Mouse (Mus musculus) kidney, adult 2 months (tissue): Measurements from ENCODE around the gene Pnpo. TPM values are rescaled to one million over a fixed set of nuclear protein-coding genes. Genes with fewer than 3 reads are reported as not detected.
A peak's percentile ranks its signal among the peaks of the same experiment; 100 is the strongest.

Source experiments
- DNase-seq: peaks from one replicate; pipeline ENCODE4 v3.0.0; 2021
- H3K27ac ChIP-seq: fragments of 200-500 bp; 2 replicates; pipeline ENCODE4 v1.5.1; 2012; ENCODE audit warnings: low read depth, low read length, control low read depth, inconsistent platforms; ENCODE audit not compliant: insufficient read depth
- H3K27me3 ChIP-seq: fragments of 200-500 bp; replicated peaks from 2 replicates; pipeline ENCODE4 v1.6.1; 2012; ENCODE audit warnings: mild to moderate bottlenecking, moderate library complexity, low read length, inconsistent platforms; ENCODE audit not compliant: control insufficient read depth, insufficient read depth
- H3K36me3 ChIP-seq: fragments of 200-500 bp; 2 replicates; pipeline ENCODE4 v1.6.1; 2012; ENCODE audit warnings: mild to moderate bottlenecking, moderate library complexity, low read length, inconsistent platforms; ENCODE audit not compliant: control insufficient read depth, insufficient read depth
- H3K4me1 ChIP-seq: fragments of 200-500 bp; 2 replicates; pipeline ENCODE4 v1.6.1; 2011; ENCODE audit warnings: low read length; ENCODE audit not compliant: control insufficient read depth, insufficient read depth
- H3K4me3 ChIP-seq: fragments of 200-500 bp; 2 replicates; pipeline ENCODE4 v1.5.1; 2011; ENCODE audit warnings: mild to moderate bottlenecking, low read depth, low read length, control low read depth; ENCODE audit not compliant: insufficient read depth
- CTCF ChIP-seq: fragments of 200-500 bp; conservative IDR thresholded peaks from 2 replicates; pipeline ENCODE4 v1.5.1; 2011; ENCODE audit warnings: low read depth, mild to moderate bottlenecking, control low read depth, low read length, moderate library complexity, mixed read lengths; ENCODE audit not compliant: insufficient read depth, insufficient read length
- POLR2A ChIP-seq: fragments of 200-500 bp; IDR thresholded peaks from one replicate; pipeline ENCODE4 v1.6.1; 2011; ENCODE audit warnings: low read depth, low read length, control low read depth
- WGBS: fragments of 180-500 bp; shearing (Covaris S2); methylation state at CpG from one replicate; pipeline ENCODE4 v1.1.7; 2018; 5-methylcytosine and 5-hydroxymethylcytosine counted together
- polyA plus RNA-seq: library from polyadenylated mRNA; depleted of rRNA; stranded (reverse); fragments of >200 nt; gene quantifications from 2 replicates; pipeline ENCODE4 v1.2.3, GENCODE M21; 2012

Pnpo gene
- polyA plus RNA-seq, 1 experiment: 77.1 TPM

DNA sequence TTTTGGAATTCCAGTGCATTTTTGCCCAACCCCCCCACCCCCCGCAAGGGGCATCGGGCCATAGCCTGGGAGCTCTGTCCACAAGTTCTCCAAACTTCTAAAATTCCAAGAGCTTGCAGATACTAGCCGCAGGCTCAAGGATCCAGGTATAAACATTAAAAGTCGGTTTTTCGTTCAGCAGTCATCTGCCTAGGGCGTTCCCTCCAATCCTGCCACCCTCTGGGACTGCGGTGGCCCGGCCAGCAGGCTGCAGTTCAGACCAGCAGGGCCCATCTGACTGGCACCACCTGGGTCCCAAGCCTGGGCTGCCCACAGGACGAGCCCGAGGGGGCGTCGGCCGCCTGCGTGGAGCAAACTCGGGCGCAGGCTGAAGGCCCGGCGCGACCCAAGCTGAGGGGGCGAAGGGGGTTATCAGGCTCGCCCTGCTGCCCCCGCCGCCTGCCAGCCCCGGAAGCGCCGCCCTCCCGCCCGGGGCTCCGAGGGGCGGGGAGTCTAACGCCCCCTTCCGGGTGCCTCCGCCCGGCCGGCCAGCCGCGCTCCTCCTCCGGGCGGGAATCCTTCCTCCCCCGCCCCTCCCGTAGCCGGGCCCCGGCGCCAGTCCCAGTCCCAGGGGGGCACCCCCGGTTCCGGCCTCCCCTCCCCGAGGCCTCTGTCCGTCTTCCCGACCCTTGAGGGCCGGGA, 33.3 kb upstream of the Pnpo start:
- Histone ChIP-seq H3K27ac (peak overlapping the region; percentile 90), H3K4me1 (peaks cover 13% of the 10 kb centered on the region; the same call in 1 of the 2 replicates), H3K36me3 (no peaks in the 10 kb centered on the region), H3K27me3 (no peaks in the 10 kb centered on the region), H3K4me3 (peak overlapping the region; percentile 68)
- DNase-seq: peak; percentile 91
- TF ChIP-seq CTCF: no peak
- no peak for TF ChIP-seq POLR2A
- 2% methylated on average over 49 of the region's 50 CpGs for WGBS

DNA sequence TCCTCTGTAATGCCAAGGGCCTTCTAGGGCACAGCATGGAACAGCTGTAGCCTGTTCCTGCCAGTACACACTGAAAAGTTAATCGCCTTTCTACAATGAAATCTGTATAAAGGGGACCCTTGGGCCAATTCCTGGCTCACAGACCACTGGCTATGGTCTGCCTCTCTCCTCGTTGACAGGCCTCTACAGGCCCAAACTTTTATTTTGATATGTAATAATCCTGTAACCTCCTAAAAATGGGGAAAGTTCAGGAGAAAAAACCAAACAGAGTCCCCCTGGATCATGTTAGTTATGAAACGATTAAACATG, 32.5 kb upstream of the Pnpo start:
- Histone ChIP-seq H3K4me3 (no peak overlapping the region; the same call in 1 of the 2 replicates), H3K36me3 (no peaks in the 10 kb centered on the region), H3K27ac (peak overlapping the region; percentile 90), H3K4me1 (peaks cover 13% of the 10 kb centered on the region; the same call in 1 of the 2 replicates), H3K27me3 (no peaks in the 10 kb centered on the region)
- 29% methylated on average over 3 of the region's 3 CpGs for WGBS
- DNase-seq: no peak
- TF ChIP-seq CTCF (no peak), POLR2A (no peak)

- H3K36me3 ChIP-seq: no peaks in the 10 kb centered on the region
- peak; percentile 54 for DNase-seq
Measured at GRCm38 (mm10) chr11:96975511-96976378, 32.0 kb upstream of the Pnpo start.

DNA sequence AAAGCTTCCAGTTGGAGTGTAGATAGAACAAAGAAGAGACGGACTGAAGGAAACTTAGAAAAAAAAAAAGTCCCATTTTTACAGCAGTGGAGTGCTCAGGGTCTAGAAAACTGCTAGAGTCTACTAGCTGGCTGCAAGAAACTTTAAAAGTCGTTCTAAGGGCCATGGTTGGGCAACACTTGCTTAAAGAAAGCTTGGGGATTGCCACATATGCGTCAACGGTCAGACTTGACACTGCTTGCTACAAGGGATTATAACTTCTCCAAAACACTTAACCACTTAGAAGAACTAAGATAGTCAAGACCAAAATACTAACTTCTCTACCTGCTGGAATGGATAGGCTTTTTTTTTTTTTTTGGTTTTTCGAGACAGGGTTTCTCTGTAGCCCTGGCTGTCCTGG, 31.0 kb upstream of the Pnpo start:
- 77% methylated on average over 5 of the region's 5 CpGs for WGBS
- Histone ChIP-seq H3K27ac (no peak overlapping the region), H3K4me3 (no peak overlapping the region), H3K36me3 (no peaks in the 10 kb centered on the region), H3K4me1 (peaks cover 19% of the 10 kb centered on the region), H3K27me3 (no peaks in the 10 kb centered on the region)
- no peak for TF ChIP-seq POLR2A
- no peak for TF ChIP-seq CTCF
- DNase-seq: no peak

More at GRCm38 (mm10) chr11:96975511-96976378, 32.0 kb upstream of the Pnpo start:
- TF ChIP-seq CTCF: no peak
- no peak for TF ChIP-seq POLR2A
- peaks cover 13% of the 10 kb centered on the region; the same call in 1 of the 2 replicates for H3K4me1 ChIP-seq
- peak overlapping the region; percentile 90 for H3K27ac ChIP-seq
- no peak overlapping the region for H3K4me3 ChIP-seq
- 60% methylated on average over 10 of the region's 10 CpGs for WGBS
- no peaks in the 10 kb centered on the region for H3K27me3 ChIP-seq

GRCm38 (mm10) chr11:96973426-96973964, 29.7 kb upstream of the Pnpo start:
- H3K27ac ChIP-seq: no peak overlapping the region
- DNase-seq: no peak
- no peaks in the 10 kb centered on the region for H3K36me3 ChIP-seq
- 75% methylated on average over 5 of the region's 5 CpGs for WGBS
- no peak for TF ChIP-seq CTCF
- TF ChIP-seq POLR2A: no peak
- peaks cover 31% of the 10 kb centered on the region for H3K4me1 ChIP-seq
- no peak overlapping the region for H3K4me3 ChIP-seq
- H3K27me3 ChIP-seq: no peaks in the 10 kb centered on the region

- Histone ChIP-seq H3K4me3 (no peak overlapping the region), H3K4me1 (peaks cover 31% of the 10 kb centered on the region), H3K36me3 (no peaks in the 10 kb centered on the region), H3K27me3 (no peaks in the 10 kb centered on the region), H3K27ac (no peak overlapping the region)
- TF ChIP-seq POLR2A: no peak
- TF ChIP-seq CTCF: no peak
- no peak for DNase-seq
- 69% methylated on average over 5 of the region's 5 CpGs for WGBS
Measured at GRCm38 (mm10) chr11:96972906-96973305, 29.1 kb upstream of the Pnpo start.

DNA sequence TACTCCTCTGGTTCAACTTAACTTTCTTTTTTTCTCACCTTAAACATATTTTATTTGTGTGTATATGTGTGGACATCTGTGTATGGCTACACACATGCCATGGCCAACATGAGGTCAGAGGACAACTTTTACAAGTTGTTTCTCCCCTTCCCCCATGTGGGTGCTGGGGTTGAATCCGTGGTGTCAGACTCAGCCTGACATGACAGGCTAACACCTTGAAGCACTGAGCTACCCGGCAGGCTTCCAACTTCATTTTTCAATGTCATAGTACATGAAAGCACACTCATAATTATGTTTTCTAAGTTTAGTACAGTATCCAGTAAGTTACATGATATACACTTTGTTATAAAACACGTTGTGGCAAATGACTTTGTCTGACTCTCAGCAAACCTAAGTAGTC, 26.6 kb upstream of the Pnpo start:
- H3K27ac ChIP-seq: peak overlapping the region; percentile 97
- H3K4me3 ChIP-seq: no peak overlapping the region
- DNase-seq: no peak
- WGBS: 55% methylated on average over 3 of the region's 3 CpGs
- peaks cover 31% of the 10 kb centered on the region for H3K4me1 ChIP-seq
- TF ChIP-seq POLR2A: no peak
- no peak for TF ChIP-seq CTCF
- H3K36me3 ChIP-seq: no peaks in the 10 kb centered on the region
- H3K27me3 ChIP-seq: no peaks in the 10 kb centered on the region
